Mouse (Mus musculus) layer of hippocampus, postnatal 14 days (tissue): Measurements from ENCODE around the gene Zfp52. TPM values are rescaled to one million over a fixed set of nuclear protein-coding genes. Genes with fewer than 3 reads are reported as not detected.

ENCODE experiments used
- DNase-seq, 2 experiments: peaks; one replicate each; pipeline ENCODE4 v3.0.0; 2021 to 2022; ENCODE audit warnings: low spot score in 2 of 2, mixed read lengths in 1 of 2
- long read RNA-seq, 2 experiments: library from polyadenylated mRNA; stranded (forward); transcript quantifications; one replicate each; pipeline ENCODE4 v2.0.0; 2021
- total RNA-seq, 2 experiments: library from RNA; stranded (reverse); gene quantifications; 2 replicates each; pipeline ENCODE4 v1.2.3; 2021

Zfp52 gene
- total RNA-seq: 1 to 10 TPM; 6.9 to 7.2 TPM
- long read RNA-seq, experiment 1, transcript Zfp52-202 (5 exons, 3,164 nt): major isoform, 5 of 9 reads
- long read RNA-seq, experiment 1, partial matches to known transcripts: 1 of 9 reads
- long read RNA-seq, experiment 1, other reads (novel, unspliced or antisense): 3 of 9 reads
- long read RNA-seq, experiment 2, transcript Zfp52-202 (5 exons, 3,164 nt): major isoform, 5 of 6 reads
- long read RNA-seq, experiment 2, partial matches to known transcripts: 0 of 6 reads
- long read RNA-seq, experiment 2, other reads (novel, unspliced or antisense): 1 of 6 reads

- DNase-seq: peak; percentile 27 to 52
Measured at GRCm38 (mm10) chr17:21535096-21536001, at the start of gene Zfp52. Gene Zfp52 (plus strand): TSS chr17:21535539.

GRCm38 (mm10) chr17:21488760-21489499 is 46.4 kb upstream of the Zfp52 start, which contains the start of gene Zfp53:
Gene Zfp53 (plus strand): TSS chr17:21488998.
- DNase-seq: peak; percentile 74 to 83

GRCm38 (mm10) chr17:21489500-21490001 is 45.8 kb upstream of the Zfp52 start:
- no peak for DNase-seq

GRCm38 (mm10) chr17:21501365-21501764 is 34.0 kb upstream of the Zfp52 start:
- no peak for DNase-seq

- no peak for DNase-seq
Measured at GRCm38 (mm10) chr17:21504524-21504923, 30.8 kb upstream of the Zfp52 start.

GRCm38 (mm10) chr17:21506258-21506657 is 29.1 kb upstream of the Zfp52 start:
- DNase-seq: no peak

GRCm38 (mm10) chr17:21509756-21510155 is 25.6 kb upstream of the Zfp52 start:
- no peak for DNase-seq

- DNase-seq: peak; percentile 68 to 87
Measured at GRCm38 (mm10) chr17:21515403-21516105, 19.8 kb upstream of the Zfp52 start.

- peak; percentile 66 to 69 for DNase-seq
Measured at GRCm38 (mm10) chr17:21516201-21517129, 18.9 kb upstream of the Zfp52 start.

- DNase-seq: no peak
Measured at GRCm38 (mm10) chr17:21517130-21517671, 18.1 kb upstream of the Zfp52 start.

- no peak for DNase-seq
Measured at GRCm38 (mm10) chr17:21526270-21526669, 9.1 kb upstream of the Zfp52 start.

- DNase-seq: no peak
Measured at GRCm38 (mm10) chr17:21530645-21531330, 4.6 kb upstream of the Zfp52 start.

GRCm38 (mm10) chr17:21531621-21532020 is 3.7 kb upstream of the Zfp52 start:
- no peak for DNase-seq

GRCm38 (mm10) chr17:21532101-21532951 is 3.0 kb upstream of the Zfp52 start:
- DNase-seq: peak; percentile 84

- DNase-seq: no peak
Measured at GRCm38 (mm10) chr17:21533961-21534360, 1.4 kb upstream of the Zfp52 start.

GRCm38 (mm10) chr17:21534460-21535095 is 761 bp upstream of the Zfp52 start:
- DNase-seq: peak in 1 of 2 experiments; percentile 89

GRCm38 (mm10) chr17:21536096-21536495 is 757 bp downstream of the Zfp52 start:
- no peak for DNase-seq
